Mouse (Mus musculus): ENCODE measurements at regions not wholly inside any gene's neighbourhood (a gene's known extent, or its start where the extent isn't known, plus 50 kb on each side); places are given as distances from the start of the nearest gene placed in this dataset.

GRCm38 (mm10) chr3:101711594-101712171, 107.2 kb upstream of the Atp1a1 start:
- 8% methylated on average over 11 of the region's 11 CpGs for WGBS
- Histone ChIP-seq H3K4me3 (replicated peaks) (no peak overlapping the region), H3K4me1 (replicated peaks) (peaks cover 39% of the 10 kb centered on the region), H3K9ac (replicated peaks) (no peak overlapping the region), H3K36me3 (no peaks in the 10 kb centered on the region), H3K9me3 (no peaks in the 10 kb centered on the region), H3K27me3 (0 out of 2 replicates have a peak, but pooled peaks cover 8% of the 10 kb centered on the region), H3K4me2 (replicated peaks) (no peak overlapping the region), H3K27ac (peak overlapping the region; percentile 61)
- ATAC-seq: peak; percentile 71

DNA sequence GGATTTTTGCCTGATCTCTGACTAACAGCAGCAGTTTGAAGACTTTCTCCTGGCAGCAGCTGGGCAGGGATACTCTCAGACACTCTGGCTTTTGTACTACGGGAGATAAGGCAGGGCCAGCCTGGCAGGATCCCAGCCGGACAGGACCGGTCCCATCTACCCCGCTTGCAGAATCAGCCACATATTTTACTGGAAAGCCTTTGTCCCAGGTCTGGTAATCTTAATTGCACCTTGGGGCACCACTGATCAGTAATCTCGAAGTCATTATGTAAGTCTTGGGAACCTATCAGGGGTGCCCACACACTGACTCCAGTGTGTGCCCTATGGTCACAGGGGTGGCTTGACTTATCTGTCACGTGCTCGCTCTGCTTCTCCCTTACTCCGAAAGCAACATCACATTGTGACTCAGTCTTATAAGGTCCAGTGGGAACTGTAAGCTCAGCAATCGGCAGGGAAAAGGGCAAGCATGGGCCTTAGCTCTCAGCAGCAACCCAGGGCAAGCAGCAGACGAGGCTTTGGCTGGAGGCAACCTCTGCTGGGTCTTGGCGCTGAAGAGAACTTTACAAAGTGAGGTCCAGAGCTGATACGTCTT, 105.0 kb upstream of the Atp1a1 start:
- peak overlapping the region; percentile 1; the same call in 1 of the 2 replicates for H3K27ac ChIP-seq
- WGBS: 77% methylated on average over 12 of the region's 12 CpGs
- no peak for ATAC-seq

DNA sequence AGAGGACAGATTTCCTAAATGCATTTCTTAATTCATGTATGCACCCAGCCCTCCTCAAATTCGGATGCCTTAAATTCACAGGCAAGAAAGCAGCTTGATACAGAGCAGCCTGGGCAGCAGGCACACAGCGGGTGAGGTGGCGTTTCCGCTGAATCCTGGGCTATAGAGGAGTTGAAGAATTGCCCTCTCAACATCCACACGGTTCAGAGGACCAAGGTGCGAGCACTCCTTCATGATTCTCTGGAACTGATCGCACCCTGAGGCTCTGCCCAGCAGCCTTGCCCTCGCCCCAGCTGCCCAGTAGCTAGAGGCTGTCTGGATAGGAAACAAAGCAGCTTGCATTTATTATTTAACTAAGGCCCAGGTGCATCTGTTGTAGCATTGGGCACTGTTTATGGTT, 104.3 kb upstream of the Atp1a1 start:
- Histone ChIP-seq H3K27ac (peak overlapping the region; percentile 1; the same call in 1 of the 2 replicates), H3K9ac (replicated peaks) (no peak overlapping the region), H3K36me3 (no peaks in the 10 kb centered on the region), H3K4me3 (replicated peaks) (no peak overlapping the region), H3K4me2 (replicated peaks) (no peak overlapping the region), H3K27me3 (no peaks in the 10 kb centered on the region), H3K4me1 (replicated peaks) (peaks cover 39% of the 10 kb centered on the region), H3K9me3 (no peaks in the 10 kb centered on the region)
- ATAC-seq: no peak
- WGBS: 76% methylated on average over 8 of the region's 8 CpGs

More for the DNA sequence above, 105.0 kb upstream of the Atp1a1 start:
- Histone ChIP-seq H3K9ac (replicated peaks) (no peak overlapping the region), H3K4me2 (replicated peaks) (no peak overlapping the region), H3K4me1 (replicated peaks) (peaks cover 39% of the 10 kb centered on the region), H3K4me3 (replicated peaks) (no peak overlapping the region), H3K9me3 (no peaks in the 10 kb centered on the region), H3K27me3 (0 out of 2 replicates have a peak, but pooled peaks cover 2% of the 10 kb centered on the region), H3K36me3 (no peaks in the 10 kb centered on the region)

- Histone ChIP-seq H3K27me3 (no peaks in the 10 kb centered on the region), H3K4me1 (replicated peaks) (peaks cover 29% of the 10 kb centered on the region), H3K27ac (no peak overlapping the region), H3K36me3 (no peaks in the 10 kb centered on the region), H3K9me3 (no peaks in the 10 kb centered on the region), H3K4me2 (replicated peaks) (no peak overlapping the region), H3K4me3 (replicated peaks) (no peak overlapping the region), H3K9ac (replicated peaks) (no peak overlapping the region)
- 85% methylated on average over 9 of the region's 9 CpGs for WGBS
- ATAC-seq: no peak
These were observed 100.4 kb upstream of the Atp1a1 start for GRCm38 (mm10) chr3:101704919-101705318.

- ATAC-seq: no peak
- Histone ChIP-seq H3K9ac (replicated peaks) (no peak overlapping the region), H3K4me1 (replicated peaks) (peaks cover 25% of the 10 kb centered on the region), H3K36me3 (no peaks in the 10 kb centered on the region), H3K27ac (no peak overlapping the region), H3K4me2 (replicated peaks) (no peak overlapping the region), H3K4me3 (replicated peaks) (no peak overlapping the region), H3K27me3 (no peaks in the 10 kb centered on the region), H3K9me3 (no peaks in the 10 kb centered on the region)
- 92% methylated on average over 5 of the region's 5 CpGs for WGBS
These were observed 99.8 kb upstream of the Atp1a1 start for GRCm38 (mm10) chr3:101704326-101704725.

GRCm38 (mm10) chr3:101701763-101702173, 97.3 kb upstream of the Atp1a1 start:
- Histone ChIP-seq H3K9me3 (no peaks in the 10 kb centered on the region), H3K4me3 (replicated peaks) (no peak overlapping the region), H3K27ac (peak overlapping the region; percentile 56), H3K36me3 (no peaks in the 10 kb centered on the region), H3K4me1 (replicated peaks) (peaks cover 20% of the 10 kb centered on the region), H3K27me3 (no peaks in the 10 kb centered on the region), H3K4me2 (replicated peaks) (no peak overlapping the region), H3K9ac (replicated peaks) (no peak overlapping the region)
- peak; percentile 82 for ATAC-seq
- WGBS: 9% methylated on average over 1 of the region's 1 CpGs

- Histone ChIP-seq H3K9ac (replicated peaks) (no peak overlapping the region), H3K27me3 (no peaks in the 10 kb centered on the region), H3K36me3 (no peaks in the 10 kb centered on the region), H3K4me3 (replicated peaks) (no peak overlapping the region), H3K4me2 (replicated peaks) (no peak overlapping the region), H3K27ac (peak overlapping the region; percentile 56), H3K9me3 (no peaks in the 10 kb centered on the region), H3K4me1 (replicated peaks) (peaks cover 20% of the 10 kb centered on the region)
- ATAC-seq: peak; percentile 65
- WGBS: 65% methylated on average over 10 of the region's 10 CpGs
These were observed 96.6 kb upstream of the Atp1a1 start for GRCm38 (mm10) chr3:101700974-101701610.

DNA sequence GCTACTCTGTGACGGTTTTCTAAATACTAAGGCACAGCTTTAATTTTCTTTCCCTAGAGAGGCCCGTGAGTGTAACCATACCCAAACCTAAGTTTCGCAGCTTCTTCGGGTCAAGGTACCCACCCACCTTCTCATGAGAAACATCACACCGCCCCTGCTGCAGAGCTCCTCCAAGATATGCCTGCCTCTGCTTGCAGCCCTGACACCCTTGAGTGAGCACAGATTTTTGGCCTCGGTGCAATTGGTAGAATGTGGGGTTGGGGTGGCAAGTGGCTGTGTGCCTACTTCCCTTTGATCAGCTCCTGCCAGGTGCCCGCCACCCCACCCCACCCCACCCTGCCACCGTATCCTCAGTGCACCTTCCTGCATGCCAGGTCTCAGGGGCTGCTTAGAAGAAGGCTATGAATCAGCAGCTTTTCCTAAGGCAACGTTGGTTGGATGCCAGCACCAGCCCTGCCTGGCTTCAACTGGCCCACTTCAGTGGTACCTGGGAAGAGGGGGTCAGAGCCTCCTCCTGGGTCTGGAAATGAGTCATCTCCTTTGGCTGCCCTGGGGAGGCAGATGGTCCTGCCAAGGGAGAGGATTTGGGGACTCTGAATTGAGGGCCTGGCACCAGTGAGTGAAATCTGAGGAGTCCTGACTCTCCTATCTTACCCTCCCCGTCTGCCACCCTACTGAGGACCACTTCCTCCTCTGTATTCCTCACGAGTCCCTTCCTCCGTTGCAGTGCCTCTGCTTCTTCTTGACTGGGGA, 95.6 kb upstream of the Atp1a1 start:
- WGBS: 76% methylated on average over 12 of the region's 12 CpGs
- ATAC-seq: no peak
- H3K4me2 ChIP-seq (replicated peaks): no peak overlapping the region

GRCm38 (mm10) chr3:101696832-101697231, 92.3 kb upstream of the Atp1a1 start:
- H3K4me1 ChIP-seq (replicated peaks): peaks cover 13% of the 10 kb centered on the region
- no peak overlapping the region for H3K9ac ChIP-seq (replicated peaks)

More for the DNA sequence above, 95.6 kb upstream of the Atp1a1 start:
- Histone ChIP-seq H3K9me3 (no peaks in the 10 kb centered on the region), H3K4me1 (replicated peaks) (peaks cover 20% of the 10 kb centered on the region), H3K4me3 (replicated peaks) (no peak overlapping the region), H3K9ac (replicated peaks) (no peak overlapping the region), H3K36me3 (no peaks in the 10 kb centered on the region), H3K27ac (no peak overlapping the region), H3K27me3 (no peaks in the 10 kb centered on the region)

GRCm38 (mm10) chr3:101694311-101694710, 89.8 kb upstream of the Atp1a1 start:
- H3K36me3 ChIP-seq: no peaks in the 10 kb centered on the region
- H3K4me3 ChIP-seq (replicated peaks): no peak overlapping the region
- WGBS: 61% methylated on average over 1 of the region's 1 CpGs
- no peak for ATAC-seq
- H3K4me1 ChIP-seq (replicated peaks): no peaks in the 10 kb centered on the region
- H3K27me3 ChIP-seq: no peaks in the 10 kb centered on the region
- H3K4me2 ChIP-seq (replicated peaks): no peak overlapping the region
- H3K9ac ChIP-seq (replicated peaks): no peak overlapping the region
- H3K9me3 ChIP-seq: no peaks in the 10 kb centered on the region
- no peak overlapping the region for H3K27ac ChIP-seq

More at GRCm38 (mm10) chr3:101696832-101697231, 92.3 kb upstream of the Atp1a1 start:
- no peak overlapping the region for H3K4me3 ChIP-seq (replicated peaks)
- no peak overlapping the region for H3K27ac ChIP-seq
- no peak for ATAC-seq
- 88% methylated on average over 2 of the region's 2 CpGs for WGBS
- H3K9me3 ChIP-seq: no peaks in the 10 kb centered on the region
- H3K27me3 ChIP-seq: no peaks in the 10 kb centered on the region
- H3K4me2 ChIP-seq (replicated peaks): no peak overlapping the region
- H3K36me3 ChIP-seq: no peaks in the 10 kb centered on the region

GRCm38 (mm10) chr3:101691937-101692604, 87.6 kb upstream of the Atp1a1 start:
- ATAC-seq: no peak
- Histone ChIP-seq H3K27ac (no peak overlapping the region), H3K27me3 (no peaks in the 10 kb centered on the region), H3K36me3 (no peaks in the 10 kb centered on the region), H3K9ac (replicated peaks) (no peak overlapping the region), H3K4me2 (replicated peaks) (no peak overlapping the region), H3K4me3 (replicated peaks) (no peak overlapping the region), H3K4me1 (replicated peaks) (no peaks in the 10 kb centered on the region), H3K9me3 (no peaks in the 10 kb centered on the region)
- 81% methylated on average over 8 of the region's 8 CpGs for WGBS

Measured in midbrain, embryonic 13.5 days (tissue).